Mouse (Mus musculus): ENCODE data around the gene Lrrc4b. TPM values are rescaled to one million over a fixed set of nuclear protein-coding genes. Genes with fewer than 3 reads are reported as not detected.

The Lrrc4b gene
- polyA plus RNA-seq, 1 experiment from 2014 or later, result not detected

GRCm38 (mm10) chr7:44411144-44411543 is 17.7 kb upstream of the Lrrc4b start:
- Histone ChIP-seq H3K9ac (no peak overlapping the region), H3K27me3 (replicated peaks) (peaks cover 40% of the 10 kb centered on the region; the same call in 1 of the 2 replicates), H3K4me3 (no peak overlapping the region), H3K27ac (no peak overlapping the region), H3K4me2 (no peak overlapping the region), H3K4me1 (peaks cover 16% of the 10 kb centered on the region), H3K36me3 (no peaks in the 10 kb centered on the region), H3K9me3 (replicated peaks) (no peaks in the 10 kb centered on the region)
- WGBS (ENCODE audit: insufficient replicate concordance), result 72% methylated on average over 4 of the region's 4 CpGs
- no peak for ATAC-seq

GRCm38 (mm10) chr7:44413307-44413706 is 15.5 kb upstream of the Lrrc4b start:
- ATAC-seq, result no peak
- WGBS (ENCODE audit: insufficient replicate concordance), result 73% methylated on average over 6 of the region's 6 CpGs
- H3K9ac ChIP-seq, result no peak overlapping the region

GRCm38 (mm10) chr7:44427666-44428065 is 1.2 kb upstream of the Lrrc4b start:
- 26% methylated on average over 8 of the region's 8 CpGs for WGBS (ENCODE audit: insufficient replicate concordance)
- no peak for ATAC-seq

More at GRCm38 (mm10) chr7:44413307-44413706, 15.5 kb upstream of the Lrrc4b start:
- no peak overlapping the region for H3K27ac ChIP-seq
- H3K4me1 ChIP-seq, result peaks cover 15% of the 10 kb centered on the region
- H3K9me3 ChIP-seq (replicated peaks), result no peaks in the 10 kb centered on the region
- no peak overlapping the region for H3K4me3 ChIP-seq
- no peak overlapping the region for H3K4me2 ChIP-seq
- H3K27me3 ChIP-seq (replicated peaks), result peaks cover 30% of the 10 kb centered on the region; the same call in 1 of the 2 replicates
- no peaks in the 10 kb centered on the region for H3K36me3 ChIP-seq

DNA sequence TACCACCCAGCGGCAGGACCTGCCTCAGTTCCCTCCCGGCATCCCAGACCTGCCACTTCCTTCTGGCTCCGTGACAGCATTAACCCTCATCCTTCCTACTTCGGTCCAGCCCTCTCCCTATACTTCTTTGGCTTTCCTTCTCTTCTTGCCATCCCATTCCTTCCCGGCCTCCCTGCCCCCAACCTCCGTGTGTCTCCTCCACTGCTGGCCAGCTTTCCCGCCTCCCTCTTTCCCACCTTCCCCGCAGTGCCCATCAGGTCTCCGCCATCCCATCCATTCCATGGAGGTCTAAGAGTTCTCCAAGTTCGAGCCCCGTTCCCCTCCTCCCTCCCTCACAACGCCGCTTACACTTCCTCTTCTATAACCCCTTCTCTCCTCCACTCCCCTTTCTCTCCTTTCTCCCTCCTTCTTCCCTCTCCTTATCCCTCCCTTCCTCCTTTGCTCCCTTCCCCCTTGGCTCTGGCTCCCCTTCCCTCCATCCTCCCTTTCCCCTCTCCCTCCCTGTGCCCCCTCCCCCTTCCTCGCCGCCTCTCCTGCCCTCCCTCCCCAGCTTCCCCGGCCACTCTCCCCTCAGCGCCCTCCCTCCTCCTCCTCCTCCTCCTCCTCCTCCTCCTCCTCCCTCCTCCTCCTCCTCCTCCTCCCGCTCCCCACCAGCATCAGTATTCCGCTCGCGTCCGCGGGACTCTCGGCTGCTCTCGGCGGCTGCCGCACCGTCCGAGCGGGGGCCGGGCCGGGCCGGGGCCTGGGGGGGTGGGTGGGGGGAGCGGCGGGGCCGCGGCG is 457 bp upstream of the Lrrc4b start:
- Histone ChIP-seq H3K27me3 (replicated peaks) (peaks cover 88% of the 10 kb centered on the region), H3K4me1 (peaks cover 18% of the 10 kb centered on the region), H3K4me2 (peak overlapping the region; percentile 56), H3K27ac (no peak overlapping the region), H3K4me3 (peak overlapping the region; percentile 38; the same call in 1 of the 2 replicates), H3K9me3 (replicated peaks) (no peaks in the 10 kb centered on the region), H3K9ac (no peak overlapping the region), H3K36me3 (no peaks in the 10 kb centered on the region)
- WGBS (ENCODE audit: insufficient replicate concordance), result 5% methylated on average over 16 of the region's 38 CpGs
- no peak for ATAC-seq

More at GRCm38 (mm10) chr7:44427666-44428065, 1.2 kb upstream of the Lrrc4b start:
- no peak overlapping the region for H3K27ac ChIP-seq
- no peak overlapping the region for H3K4me3 ChIP-seq
- H3K4me1 ChIP-seq, result 0 out of 2 replicates have a peak, but pooled peaks cover 13% of the 10 kb centered on the region
- H3K27me3 ChIP-seq (replicated peaks), result peaks cover 85% of the 10 kb centered on the region
- H3K4me2 ChIP-seq, result no peak overlapping the region
- no peaks in the 10 kb centered on the region for H3K36me3 ChIP-seq
- no peaks in the 10 kb centered on the region for H3K9me3 ChIP-seq (replicated peaks)
- H3K9ac ChIP-seq, result no peak overlapping the region

GRCm38 (mm10) chr7:44429534-44430488 is 993 bp downstream of the Lrrc4b start:
- Histone ChIP-seq H3K36me3 (no peaks in the 10 kb centered on the region), H3K9me3 (replicated peaks) (no peaks in the 10 kb centered on the region), H3K27ac (no peak overlapping the region), H3K4me2 (peak overlapping the region; percentile 56; the same call in 1 of the 2 replicates), H3K4me3 (peak overlapping the region; percentile 38), H3K9ac (no peak overlapping the region), H3K4me1 (peaks cover 22% of the 10 kb centered on the region), H3K27me3 (replicated peaks) (peaks cover 94% of the 10 kb centered on the region)
- ATAC-seq, result no peak
- WGBS (ENCODE audit: insufficient replicate concordance), result 5% methylated on average over 26 of the region's 32 CpGs

DNA sequence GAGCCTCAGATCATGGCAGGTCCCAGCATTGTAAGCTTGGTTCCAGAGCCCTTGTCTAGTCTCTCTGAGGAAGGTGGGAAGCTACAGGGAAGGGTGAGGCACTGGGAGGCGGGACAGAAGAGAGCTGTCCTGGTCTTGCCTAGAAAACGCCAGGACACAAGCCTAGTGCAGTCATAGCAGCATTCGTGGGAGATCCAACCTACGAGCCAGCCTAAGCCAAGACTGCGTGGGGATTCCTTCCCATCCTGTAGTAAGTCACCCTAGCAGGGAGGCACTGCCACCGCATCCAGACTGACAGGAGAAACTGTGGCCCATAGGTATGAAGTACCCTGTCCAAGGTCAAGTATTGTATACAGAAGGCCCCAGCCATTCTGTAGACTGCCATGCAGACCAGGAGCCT is 3.7 kb downstream of the Lrrc4b start:
- 63% methylated on average over 6 of the region's 6 CpGs for WGBS (ENCODE audit: insufficient replicate concordance)
- H3K27me3 ChIP-seq (replicated peaks), result peaks cover 95% of the 10 kb centered on the region
- ATAC-seq, result no peak

GRCm38 (mm10) chr7:44433371-44433770 is 4.6 kb downstream of the Lrrc4b start:
- Histone ChIP-seq H3K27me3 (replicated peaks) (peaks cover 95% of the 10 kb centered on the region), H3K4me1 (peaks cover 40% of the 10 kb centered on the region), H3K4me3 (no peak overlapping the region), H3K27ac (no peak overlapping the region), H3K9ac (no peak overlapping the region), H3K9me3 (replicated peaks) (no peaks in the 10 kb centered on the region), H3K4me2 (no peak overlapping the region), H3K36me3 (no peaks in the 10 kb centered on the region)
- 1% methylated on average over 7 of the region's 7 CpGs for WGBS (ENCODE audit: insufficient replicate concordance)
- ATAC-seq, result peak; percentile 88

More for the DNA sequence above, 3.7 kb downstream of the Lrrc4b start:
- H3K36me3 ChIP-seq, result no peaks in the 10 kb centered on the region
- H3K4me2 ChIP-seq, result no peak overlapping the region
- H3K9me3 ChIP-seq (replicated peaks), result no peaks in the 10 kb centered on the region
- peaks cover 40% of the 10 kb centered on the region for H3K4me1 ChIP-seq
- H3K4me3 ChIP-seq, result no peak overlapping the region
- H3K27ac ChIP-seq, result no peak overlapping the region
- H3K9ac ChIP-seq, result no peak overlapping the region

- no peak for ATAC-seq
- no peak overlapping the region for H3K4me2 ChIP-seq
- no peaks in the 10 kb centered on the region for H3K9me3 ChIP-seq (replicated peaks)
- no peak overlapping the region for H3K4me3 ChIP-seq
- H3K36me3 ChIP-seq, result no peaks in the 10 kb centered on the region
- 64% methylated on average over 9 of the region's 9 CpGs for WGBS (ENCODE audit: insufficient replicate concordance)
- peaks cover 38% of the 10 kb centered on the region for H3K4me1 ChIP-seq
- H3K9ac ChIP-seq, result no peak overlapping the region
- H3K27ac ChIP-seq, result no peak overlapping the region
- H3K27me3 ChIP-seq (replicated peaks), result peaks cover 93% of the 10 kb centered on the region
Measured at GRCm38 (mm10) chr7:44434089-44434488, 5.3 kb downstream of the Lrrc4b start.

- no peak overlapping the region for H3K27ac ChIP-seq
- H3K9me3 ChIP-seq (replicated peaks), result no peaks in the 10 kb centered on the region
- no peaks in the 10 kb centered on the region for H3K36me3 ChIP-seq
- 52% methylated on average over 5 of the region's 5 CpGs for WGBS (ENCODE audit: insufficient replicate concordance)
- H3K27me3 ChIP-seq (replicated peaks), result peaks cover 93% of the 10 kb centered on the region
- no peak overlapping the region for H3K9ac ChIP-seq
- H3K4me2 ChIP-seq, result no peak overlapping the region
- H3K4me1 ChIP-seq, result peaks cover 32% of the 10 kb centered on the region
- no peak overlapping the region for H3K4me3 ChIP-seq
- ATAC-seq, result no peak
Measured at GRCm38 (mm10) chr7:44435796-44436195, 7.0 kb downstream of the Lrrc4b start.

DNA sequence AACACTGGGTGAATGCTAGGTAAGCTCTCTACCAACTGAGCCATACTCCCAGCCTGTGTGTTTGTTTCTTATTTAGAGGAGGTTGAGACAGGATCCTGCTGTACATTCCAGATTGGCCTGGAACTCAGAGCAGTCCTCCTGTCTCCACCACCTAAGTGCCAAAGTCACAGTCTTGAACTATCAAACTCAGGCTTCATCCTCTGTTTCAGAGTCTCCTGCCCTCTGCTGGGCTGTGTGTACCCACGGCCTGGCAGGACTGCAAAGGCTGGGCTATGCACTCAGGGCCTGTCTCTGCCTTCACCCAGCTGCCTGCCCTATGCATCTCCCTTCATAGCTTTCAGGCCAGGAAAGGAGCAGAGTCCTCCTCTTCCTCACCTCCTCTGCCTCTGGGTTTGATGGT is 7.4 kb downstream of the Lrrc4b start:
- Histone ChIP-seq H3K4me3 (no peak overlapping the region), H3K9ac (no peak overlapping the region), H3K4me2 (no peak overlapping the region), H3K9me3 (replicated peaks) (no peaks in the 10 kb centered on the region), H3K4me1 (peaks cover 32% of the 10 kb centered on the region), H3K27ac (no peak overlapping the region), H3K27me3 (replicated peaks) (peaks cover 93% of the 10 kb centered on the region), H3K36me3 (no peaks in the 10 kb centered on the region)
- ATAC-seq, result no peak
- 12% methylated on average over 1 of the region's 1 CpGs for WGBS (ENCODE audit: insufficient replicate concordance)

DNA sequence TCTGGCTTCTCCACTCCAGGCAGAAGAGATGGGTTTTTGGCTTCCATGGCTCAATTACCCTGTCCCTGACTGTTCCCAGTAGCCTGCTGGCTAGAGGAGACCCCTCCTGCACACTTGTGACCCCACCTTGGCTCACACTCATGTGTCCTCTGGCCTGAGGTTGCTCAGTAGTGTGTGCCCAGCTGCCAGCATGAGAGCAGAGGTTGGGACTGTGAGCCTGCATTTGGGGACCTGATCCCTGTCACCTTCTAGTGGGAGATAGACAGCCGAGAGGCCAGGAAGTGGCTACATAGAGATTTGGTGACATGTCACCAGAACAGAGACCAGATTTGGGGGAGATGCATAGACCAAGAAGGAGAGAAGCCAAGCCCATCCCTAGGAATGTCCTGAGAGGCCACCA is 8.4 kb downstream of the Lrrc4b start:
- Histone ChIP-seq H3K9ac (no peak overlapping the region), H3K9me3 (replicated peaks) (no peaks in the 10 kb centered on the region), H3K4me2 (no peak overlapping the region), H3K4me3 (no peak overlapping the region), H3K36me3 (no peaks in the 10 kb centered on the region), H3K27ac (no peak overlapping the region), H3K4me1 (peaks cover 35% of the 10 kb centered on the region), H3K27me3 (replicated peaks) (peaks cover 93% of the 10 kb centered on the region)
- no peak for ATAC-seq
- 55% methylated on average over 1 of the region's 1 CpGs for WGBS (ENCODE audit: insufficient replicate concordance)

- H3K9me3 ChIP-seq (replicated peaks), result no peaks in the 10 kb centered on the region
- no peak overlapping the region for H3K4me2 ChIP-seq
- peaks cover 95% of the 10 kb centered on the region for H3K27me3 ChIP-seq (replicated peaks)
- H3K27ac ChIP-seq, result no peak overlapping the region
- peaks cover 38% of the 10 kb centered on the region for H3K4me1 ChIP-seq
- no peak for ATAC-seq
- H3K4me3 ChIP-seq, result no peak overlapping the region
- no peak overlapping the region for H3K9ac ChIP-seq
- no peaks in the 10 kb centered on the region for H3K36me3 ChIP-seq
- 63% methylated on average over 8 of the region's 8 CpGs for WGBS (ENCODE audit: insufficient replicate concordance)
Measured at GRCm38 (mm10) chr7:44437933-44438332, 9.1 kb downstream of the Lrrc4b start.

Data from liver, embryonic 12.5 days (tissue).